Mouse (Mus musculus): ENCODE results near the gene Ier2. TPM values are rescaled to one million over a fixed set of nuclear protein-coding genes. Genes with fewer than 3 reads are reported as not detected.
"Not testable (repeated sequence)": the region's sequence is repeated elsewhere in the genome, so short reads cannot be mapped to it uniquely, and the experiment has no call there.

Gene Ier2
- polyA plus RNA-seq, 1 experiment from 2014 or later, result 83.9 TPM

DNA sequence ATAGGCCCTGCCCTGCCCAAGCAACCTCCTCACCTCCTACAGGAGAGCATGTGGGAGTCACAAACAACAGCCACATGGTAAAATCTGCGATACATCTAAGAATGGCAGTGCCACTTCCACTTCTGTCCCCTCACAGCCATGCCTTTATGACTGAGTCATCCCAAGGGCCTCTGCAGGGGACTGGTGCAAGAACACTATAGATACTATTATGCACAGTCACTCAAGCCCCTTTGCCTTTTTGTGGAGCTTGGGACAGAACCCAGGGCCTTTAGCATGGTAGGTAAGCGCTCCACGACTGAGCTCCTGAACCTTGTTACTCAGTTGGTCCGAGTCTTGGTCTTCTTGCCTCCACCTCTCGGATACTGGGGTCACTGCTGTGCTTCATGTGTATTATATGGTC lies 14.7 kb upstream of the Ier2 start:
- Histone ChIP-seq H3K27me3 (no peaks in the 10 kb centered on the region), H3K4me3 (replicated peaks) (no peak overlapping the region), H3K27ac (replicated peaks) (no peak overlapping the region), H3K9ac (no peak overlapping the region), H3K4me1 (peaks cover 16% of the 10 kb centered on the region), H3K9me3 (replicated peaks) (no peaks in the 10 kb centered on the region), H3K36me3 (peaks cover 58% of the 10 kb centered on the region), H3K4me2 (replicated peaks) (no peak overlapping the region)
- WGBS, result 95% methylated on average over 5 of the region's 5 CpGs
- no peak for ATAC-seq (ENCODE audit: insufficient number of reproducible peaks, low FRiP score, low TSS enrichment, low read depth)

GRCm38 (mm10) chr8:84670295-84671006 lies 7.8 kb upstream of the Ier2 start:
- H3K4me2 ChIP-seq (replicated peaks); H3K27me3 ChIP-seq; H3K4me3 ChIP-seq (replicated peaks); ATAC-seq (ENCODE audit: insufficient number of reproducible peaks, low FRiP score, low TSS enrichment, low read depth); H3K9ac ChIP-seq; H3K27ac ChIP-seq (replicated peaks); H3K9me3 ChIP-seq (replicated peaks): not testable (repeated sequence)
- peaks cover 14% of the 10 kb centered on the region; the same call in 1 of the 2 replicates for H3K4me1 ChIP-seq
- peaks cover 57% of the 10 kb centered on the region for H3K36me3 ChIP-seq
- WGBS, result 89% methylated on average over 5 of the region's 5 CpGs

- Histone ChIP-seq H3K4me3 (replicated peaks) (no peak overlapping the region), H3K4me1 (peaks cover 20% of the 10 kb centered on the region; the same call in 1 of the 2 replicates), H3K9me3 (replicated peaks) (no peaks in the 10 kb centered on the region), H3K9ac (no peak overlapping the region), H3K27me3 (no peaks in the 10 kb centered on the region), H3K36me3 (peaks cover 41% of the 10 kb centered on the region), H3K27ac (replicated peaks) (0 out of 2 replicates have a peak overlapping the region, but pooled peaks have one; percentile 0), H3K4me2 (replicated peaks) (no peak overlapping the region)
- 84% methylated on average over 6 of the region's 6 CpGs for WGBS
- ATAC-seq (ENCODE audit: insufficient number of reproducible peaks, low FRiP score, low TSS enrichment, low read depth), result no peak
These were observed 6.3 kb upstream of the Ier2 start for GRCm38 (mm10) chr8:84668731-84669485.

GRCm38 (mm10) chr8:84668081-84668480 lies 5.4 kb upstream of the Ier2 start:
- H3K27ac ChIP-seq (replicated peaks), result 0 out of 2 replicates have a peak overlapping the region, but pooled peaks have one; percentile 0
- H3K27me3 ChIP-seq, result no peaks in the 10 kb centered on the region
- no peak overlapping the region for H3K9ac ChIP-seq
- WGBS, result 54% methylated on average over 1 of the region's 1 CpGs
- peaks cover 25% of the 10 kb centered on the region for H3K4me1 ChIP-seq
- no peaks in the 10 kb centered on the region for H3K9me3 ChIP-seq (replicated peaks)
- H3K36me3 ChIP-seq, result peaks cover 35% of the 10 kb centered on the region
- H3K4me2 ChIP-seq (replicated peaks), result no peak overlapping the region
- no peak overlapping the region for H3K4me3 ChIP-seq (replicated peaks)
- no peak for ATAC-seq (ENCODE audit: insufficient number of reproducible peaks, low FRiP score, low TSS enrichment, low read depth)

DNA sequence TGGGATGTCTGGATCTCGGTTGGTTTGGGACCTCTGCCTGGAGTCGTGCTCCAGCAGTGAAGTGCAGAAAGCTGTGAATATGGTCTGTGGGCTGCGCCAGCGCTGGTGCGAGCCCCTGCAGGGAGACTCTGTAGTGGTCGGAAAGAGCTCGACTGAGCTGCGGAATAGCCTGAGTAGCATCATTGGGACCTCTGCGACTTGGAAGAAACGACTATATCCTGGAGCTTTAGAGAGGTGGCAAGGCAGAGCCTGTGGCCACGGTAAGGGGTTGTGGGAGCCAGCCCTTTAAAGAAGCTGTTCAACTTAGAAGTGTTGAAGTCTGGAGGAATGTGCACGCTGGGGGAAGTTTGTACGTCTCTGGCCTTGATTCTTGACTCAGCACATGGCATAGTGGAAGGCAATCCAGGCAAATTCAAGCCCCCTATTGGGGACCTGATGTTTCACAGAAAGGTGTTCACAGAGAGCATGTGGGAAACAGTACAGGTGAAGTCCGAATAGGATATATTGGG lies 2.8 kb upstream of the Ier2 start:
- peak overlapping the region; percentile 60 for H3K4me3 ChIP-seq (replicated peaks)
- H3K36me3 ChIP-seq, result 0 out of 2 replicates have a peak, but pooled peaks cover 11% of the 10 kb centered on the region
- H3K4me2 ChIP-seq (replicated peaks), result peak overlapping the region; percentile 81
- no peaks in the 10 kb centered on the region for H3K27me3 ChIP-seq
- WGBS, result 1% methylated on average over 14 of the region's 14 CpGs
- H3K4me1 ChIP-seq, result peaks cover 42% of the 10 kb centered on the region
- H3K9ac ChIP-seq, result peak overlapping the region; percentile 50
- no peak for ATAC-seq (ENCODE audit: insufficient number of reproducible peaks, low FRiP score, low TSS enrichment, low read depth)
- H3K27ac ChIP-seq (replicated peaks), result peak overlapping the region; percentile 97
- no peaks in the 10 kb centered on the region for H3K9me3 ChIP-seq (replicated peaks)

GRCm38 (mm10) chr8:84664566-84665384 lies 2.1 kb upstream of the Ier2 start:
- peak overlapping the region; percentile 50 for H3K9ac ChIP-seq
- under 1% methylated on average over 29 of the region's 29 CpGs for WGBS

DNA sequence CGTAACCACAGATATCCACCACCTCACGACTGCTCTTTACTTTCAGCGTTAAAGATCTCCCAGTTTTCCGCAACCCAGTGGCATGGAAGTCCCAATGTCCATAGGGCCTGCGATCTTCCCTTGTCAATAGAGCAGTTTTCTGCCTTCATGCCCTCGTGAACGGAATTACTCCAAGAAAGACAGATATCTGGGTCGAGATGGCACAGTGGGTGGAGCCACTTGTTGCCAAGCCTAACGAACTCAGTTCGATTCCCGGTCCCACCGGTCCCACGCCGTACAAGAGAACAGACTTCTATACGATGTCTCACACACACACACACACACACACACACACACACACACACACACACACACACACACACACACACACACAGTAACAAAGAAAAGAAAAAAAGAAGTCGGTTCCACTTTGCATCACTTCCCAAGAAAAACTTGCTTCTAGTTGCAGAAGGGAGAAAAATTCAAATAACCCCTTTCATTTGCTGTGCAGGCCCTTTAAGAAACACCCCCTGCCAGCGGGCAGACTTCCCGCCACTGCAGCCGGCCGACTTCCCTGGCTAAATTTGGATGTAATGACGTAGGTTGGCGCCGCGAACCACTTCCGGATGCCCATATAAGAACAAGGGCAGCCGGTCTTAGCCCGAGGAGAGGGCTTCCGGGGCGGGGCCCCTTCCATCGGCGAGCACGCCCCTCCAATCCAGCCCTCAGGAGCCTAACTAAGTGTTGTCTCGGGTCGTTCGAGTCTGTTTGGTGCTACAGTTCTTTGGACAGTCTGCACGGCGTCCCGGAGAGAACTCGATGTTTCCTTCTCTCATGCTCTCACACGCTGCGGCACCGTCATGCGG lies 1.1 kb upstream of the Ier2 start:
- ATAC-seq (ENCODE audit: insufficient number of reproducible peaks, low FRiP score, low TSS enrichment, low read depth), result peak; percentile 87
- H3K9ac ChIP-seq, result peak overlapping the region; percentile 50
- H3K4me1 ChIP-seq, result peaks cover 51% of the 10 kb centered on the region
- peak overlapping the region; percentile 60 for H3K4me3 ChIP-seq (replicated peaks)
- no peaks in the 10 kb centered on the region for H3K9me3 ChIP-seq (replicated peaks)
- 2% methylated on average over 43 of the region's 43 CpGs for WGBS
- H3K27me3 ChIP-seq, result no peaks in the 10 kb centered on the region
- peak overlapping the region; percentile 81 for H3K4me2 ChIP-seq (replicated peaks)
- H3K27ac ChIP-seq (replicated peaks), result peak overlapping the region; percentile 97
- H3K36me3 ChIP-seq, result 0 out of 2 replicates have a peak, but pooled peaks cover 8% of the 10 kb centered on the region

More at GRCm38 (mm10) chr8:84664566-84665384, 2.1 kb upstream of the Ier2 start:
- H3K9me3 ChIP-seq (replicated peaks), result no peaks in the 10 kb centered on the region
- peak overlapping the region; percentile 60 for H3K4me3 ChIP-seq (replicated peaks)
- peaks cover 48% of the 10 kb centered on the region for H3K4me1 ChIP-seq
- no peak; the same call in 1 of the 2 replicates for ATAC-seq (ENCODE audit: insufficient number of reproducible peaks, low FRiP score, low TSS enrichment, low read depth)
- H3K36me3 ChIP-seq, result 0 out of 2 replicates have a peak, but pooled peaks cover 11% of the 10 kb centered on the region
- H3K27ac ChIP-seq (replicated peaks), result peak overlapping the region; percentile 97
- H3K27me3 ChIP-seq, result no peaks in the 10 kb centered on the region
- H3K4me2 ChIP-seq (replicated peaks), result peak overlapping the region; percentile 81

GRCm38 (mm10) chr8:84661961-84662571 lies 586 bp downstream of the Ier2 start:
- WGBS, result 2% methylated on average over 61 of the region's 61 CpGs
- Histone ChIP-seq H3K9ac (peak overlapping the region; percentile 86), H3K4me1 (peaks cover 58% of the 10 kb centered on the region), H3K9me3 (replicated peaks) (no peaks in the 10 kb centered on the region), H3K27me3 (no peaks in the 10 kb centered on the region), H3K27ac (replicated peaks) (peak overlapping the region; percentile 97), H3K4me2 (replicated peaks) (peak overlapping the region; percentile 81), H3K4me3 (replicated peaks) (peak overlapping the region; percentile 60), H3K36me3 (no peaks in the 10 kb centered on the region)
- no peak for ATAC-seq (ENCODE audit: insufficient number of reproducible peaks, low FRiP score, low TSS enrichment, low read depth)

- Histone ChIP-seq H3K36me3 (no peaks in the 10 kb centered on the region), H3K27ac (replicated peaks) (peak overlapping the region; percentile 97), H3K9ac (peak overlapping the region; percentile 86), H3K4me3 (replicated peaks) (peak overlapping the region; percentile 60), H3K4me1 (peaks cover 62% of the 10 kb centered on the region), H3K27me3 (no peaks in the 10 kb centered on the region), H3K4me2 (replicated peaks) (peak overlapping the region; percentile 81), H3K9me3 (replicated peaks) (no peaks in the 10 kb centered on the region)
- WGBS, result under 1% methylated on average over 24 of the region's 24 CpGs
- ATAC-seq (ENCODE audit: insufficient number of reproducible peaks, low FRiP score, low TSS enrichment, low read depth), result no peak
These were observed 1.2 kb downstream of the Ier2 start for GRCm38 (mm10) chr8:84661458-84661871.
